Mouse (Mus musculus) c-Kit-positive CD71-negative TER-119-negative erythroid progenitor cells, embryonic 14.5 days (primary cell): ENCODE data around the gene Arr3.

Experiments used
- DNase-seq: peaks from one replicate; pipeline ENCODE4 v3.0.0-alpha.2; 2013; ENCODE audit warnings: low read depth

Gene Arr3

GRCm38 (mm10) chrX:100605314-100605713 is at the start of gene Arr3:
TSS of gene Arr3 (plus strand) at chrX:100605497.
- DNase-seq = no peak

GRCm38 (mm10) chrX:100556026-100556425 is 49.3 kb upstream of the Arr3 start:
- DNase-seq = no peak

GRCm38 (mm10) chrX:100565696-100566095 is 39.6 kb upstream of the Arr3 start:
- DNase-seq = no peak

- no peak for DNase-seq
Measured at GRCm38 (mm10) chrX:100571951-100572350, 33.3 kb upstream of the Arr3 start, which contains the start of gene Awat1. TSS of gene Awat1 (plus strand) at chrX:100572251.

GRCm38 (mm10) chrX:100594791-100595190 is 10.5 kb upstream of the Arr3 start, which contains the start of gene P2ry4:
TSS of gene P2ry4 (minus strand) at chrX:100594869.
- DNase-seq = no peak

GRCm38 (mm10) chrX:100597439-100597838 is 7.9 kb upstream of the Arr3 start:
- DNase-seq = no peak

- DNase-seq = no peak
Measured at GRCm38 (mm10) chrX:100599755-100600154, 5.5 kb upstream of the Arr3 start.

- no peak for DNase-seq
Measured at GRCm38 (mm10) chrX:100618488-100618887, 13.2 kb downstream of the Arr3 start.

GRCm38 (mm10) chrX:100621366-100621765 is 16.1 kb downstream of the Arr3 start:
- no peak for DNase-seq

GRCm38 (mm10) chrX:100624242-100624641 is 18.9 kb downstream of the Arr3 start:
- DNase-seq = no peak

GRCm38 (mm10) chrX:100625146-100625545 is 19.8 kb downstream of the Arr3 start:
- DNase-seq = no peak

- no peak for DNase-seq
Measured at GRCm38 (mm10) chrX:100625546-100625801, 20.2 kb downstream of the Arr3 start, which contains the start of gene Kif4. TSS of gene Kif4 (plus strand) at chrX:100625737.

GRCm38 (mm10) chrX:100625802-100626793 is 20.8 kb downstream of the Arr3 start, which contains the start of gene Pdzd11:
TSS of gene Pdzd11 (minus strand) at chrX:100626568.
- DNase-seq = peak; percentile 83

- DNase-seq = no peak
Measured at GRCm38 (mm10) chrX:100629076-100629475, 23.8 kb downstream of the Arr3 start.

GRCm38 (mm10) chrX:100638477-100638876 is 33.2 kb downstream of the Arr3 start:
- DNase-seq = no peak

GRCm38 (mm10) chrX:100652848-100653247 is 47.6 kb downstream of the Arr3 start:
- no peak for DNase-seq

GRCm38 (mm10) chrX:100664825-100665224 is 59.5 kb downstream of the Arr3 start:
- no peak for DNase-seq
